Mouse (Mus musculus) splenic B cell, adult 2 months (primary cell): ENCODE measurements at regions not wholly inside any gene's neighbourhood (a gene's known extent, or its start where the extent isn't known, plus 50 kb on each side); places are given as distances from the start of the nearest gene placed in this dataset.

Experiments
- DNase-seq: peaks from one replicate; pipeline ENCODE4 v3.0.0-alpha.2; 2011; ENCODE audit warnings: low read depth, low spot score
- H3K27me3 ChIP-seq: 2 replicates; pipeline ENCODE4 v1.6.1; 2012; ENCODE audit warnings: mild to moderate bottlenecking, low read length, moderate library complexity, mixed read lengths; ENCODE audit not compliant: control insufficient read depth, poor library complexity, insufficient read depth, severe bottlenecking
- H3K36me3 ChIP-seq: 2 replicates; pipeline ENCODE4 v1.6.1; 2012; ENCODE audit warnings: mild to moderate bottlenecking, low read length, moderate library complexity, mixed read lengths; ENCODE audit not compliant: control insufficient read depth, poor library complexity, insufficient read depth, severe bottlenecking

DNA sequence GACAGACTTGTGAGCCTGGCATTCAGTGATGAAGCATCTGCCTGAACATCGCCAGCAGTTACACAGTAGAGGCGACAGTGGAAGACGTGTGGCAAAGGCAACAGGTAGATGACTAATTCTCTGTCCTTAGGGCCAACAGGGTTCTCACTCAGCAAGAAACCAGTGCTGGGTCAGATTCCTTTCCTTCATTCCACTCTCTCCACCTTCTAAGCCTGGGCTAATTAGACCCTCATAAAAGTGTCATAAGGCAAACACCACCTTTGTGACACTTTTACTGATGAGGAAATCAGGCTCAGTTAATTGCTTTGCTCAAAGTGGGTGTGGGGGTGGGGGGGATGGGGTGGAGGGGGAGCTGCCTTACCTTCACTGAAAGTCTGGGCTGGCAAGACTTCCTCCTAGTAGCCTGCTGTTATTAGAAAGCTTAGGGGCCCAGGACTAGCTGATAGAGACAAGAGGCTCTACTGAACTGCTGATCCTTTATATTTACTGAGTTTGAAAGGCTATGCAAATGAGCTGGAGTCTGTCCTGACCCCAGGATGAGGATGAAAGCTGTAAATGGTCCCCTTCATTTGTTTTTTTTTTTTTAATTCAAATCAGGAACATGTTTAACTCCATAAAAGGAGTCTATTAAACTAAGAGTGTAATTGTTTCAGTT is 98.8 kb downstream of the Dact1 start:
- Histone ChIP-seq H3K27me3 (no peaks in the 10 kb centered on the region), H3K36me3 (no peaks in the 10 kb centered on the region)
- DNase-seq: no peak

DNA sequence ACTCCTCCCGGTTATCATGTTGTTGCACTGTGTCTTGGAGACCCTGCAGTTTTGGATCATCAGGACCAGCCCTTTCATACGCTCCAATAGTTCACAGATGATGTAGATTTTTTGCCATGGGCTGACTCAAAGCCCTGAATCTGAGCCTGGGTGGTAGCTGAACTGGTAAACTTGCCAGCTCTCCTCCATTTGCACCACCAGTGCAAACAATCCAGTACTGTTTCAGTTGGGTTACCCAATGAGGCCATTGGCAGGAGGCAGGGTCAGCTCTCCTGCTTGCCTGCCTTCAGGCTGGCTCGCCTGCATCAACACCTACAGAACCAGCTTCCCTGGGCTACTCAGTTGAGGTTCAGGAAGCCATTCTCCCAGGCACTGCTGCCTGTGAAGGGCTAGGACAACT is 102.6 kb downstream of the Dact1 start:
- Histone ChIP-seq H3K27me3 (no peaks in the 10 kb centered on the region), H3K36me3 (no peaks in the 10 kb centered on the region)
- DNase-seq: no peak

DNA sequence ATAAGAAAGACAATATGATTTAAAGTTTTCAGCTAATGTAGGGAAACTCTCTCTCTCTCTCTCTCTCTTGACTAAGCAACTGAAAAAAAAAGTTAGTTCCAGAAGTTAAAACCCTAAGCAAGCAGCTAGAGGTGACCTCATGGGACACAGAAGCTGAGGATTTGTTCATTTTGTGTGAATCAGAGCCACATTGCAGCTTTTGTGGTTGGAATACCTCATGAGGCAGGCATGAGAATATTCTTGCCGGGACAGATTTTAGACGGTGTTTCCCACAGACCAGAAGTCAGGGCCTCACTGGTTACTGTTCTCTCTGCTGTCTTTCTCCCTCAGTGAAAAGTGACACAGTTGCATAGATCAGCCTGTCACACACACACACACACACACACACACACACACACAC is 107.3 kb downstream of the Dact1 start:
- DNase-seq: no peak

DNA sequence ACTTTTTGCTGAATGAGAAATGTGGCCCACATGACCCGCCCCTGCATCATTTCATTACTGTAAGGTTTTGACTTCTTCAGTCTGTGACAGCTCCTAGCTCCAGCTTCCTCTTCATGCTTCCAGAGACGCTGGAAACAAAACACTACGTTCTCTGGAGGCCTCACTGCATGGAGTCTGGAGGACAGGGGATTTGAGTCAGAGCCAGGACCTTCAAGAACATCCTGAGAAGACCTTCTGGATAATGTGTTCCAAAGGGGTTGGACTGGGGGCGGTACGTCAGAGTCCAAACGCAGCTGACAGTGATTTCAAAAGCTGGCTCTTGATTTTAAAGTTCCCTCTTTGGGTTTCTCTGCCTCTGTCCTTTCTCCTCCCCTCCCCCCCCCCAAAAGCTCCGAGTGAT is 108.5 kb downstream of the Dact1 start:
- no peak for DNase-seq
- no peaks in the 10 kb centered on the region for H3K36me3 ChIP-seq
- H3K27me3 ChIP-seq: no peaks in the 10 kb centered on the region

More for the DNA sequence above, 107.3 kb downstream of the Dact1 start:
- Histone ChIP-seq H3K36me3 (no peaks in the 10 kb centered on the region), H3K27me3 (no peaks in the 10 kb centered on the region)

DNA sequence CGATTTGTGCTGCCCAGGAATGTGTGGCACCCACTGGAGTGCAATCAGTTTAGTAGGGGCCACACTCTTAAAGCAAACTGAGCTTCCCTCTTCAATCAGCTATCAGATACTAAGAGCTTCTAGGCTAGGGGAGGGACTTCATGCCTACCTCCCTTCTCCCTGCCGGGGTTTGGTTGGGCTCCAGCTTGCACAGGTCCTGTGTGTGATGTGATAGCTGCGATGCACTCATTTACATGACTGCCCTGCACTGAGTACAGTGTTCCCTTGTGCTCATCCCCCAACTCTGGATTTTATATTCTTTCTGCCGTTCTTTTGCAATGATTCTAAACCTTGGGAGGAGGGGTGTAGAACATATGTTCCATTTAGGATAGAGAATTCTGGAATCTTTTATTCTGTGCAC is 109.5 kb downstream of the Dact1 start:
- H3K36me3 ChIP-seq: no peaks in the 10 kb centered on the region
- no peaks in the 10 kb centered on the region for H3K27me3 ChIP-seq
- DNase-seq: no peak

DNA sequence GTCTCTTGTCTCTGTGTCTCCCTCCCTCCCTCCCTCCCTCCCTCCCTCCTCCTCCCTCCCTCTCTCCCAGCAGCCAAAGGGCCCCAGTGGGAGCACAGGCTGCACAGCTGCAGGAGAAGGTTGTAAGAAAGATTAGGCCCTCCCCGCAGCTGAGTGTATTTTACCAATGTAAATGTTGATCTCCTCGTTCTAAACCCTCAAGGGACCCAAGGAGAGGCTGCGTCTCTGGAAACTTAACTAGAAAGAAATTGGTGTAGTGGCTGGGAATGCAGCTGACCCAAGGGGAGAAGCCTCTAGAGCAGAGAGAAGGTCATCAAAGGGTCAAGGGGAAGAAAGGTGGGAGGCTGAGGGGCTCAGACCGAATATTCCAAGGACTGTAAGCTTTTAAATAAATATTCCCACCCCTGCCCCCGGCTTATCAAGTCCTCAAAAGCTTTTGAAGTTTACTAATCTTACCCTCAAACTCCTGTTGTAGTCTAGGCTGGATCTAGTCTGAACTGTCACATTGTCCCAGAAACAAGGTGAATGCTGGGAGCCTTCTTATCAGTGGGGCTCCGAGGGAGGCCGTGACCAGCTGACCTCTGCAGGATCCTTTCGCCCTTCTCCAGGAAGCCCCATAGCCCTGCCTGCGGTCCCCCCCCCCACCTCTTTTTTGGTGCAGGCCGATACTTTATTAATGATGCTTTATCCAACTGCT is 116.5 kb downstream of the Dact1 start:
- DNase-seq: no peak
- Histone ChIP-seq H3K36me3 (no peaks in the 10 kb centered on the region), H3K27me3 (no peaks in the 10 kb centered on the region)

DNA sequence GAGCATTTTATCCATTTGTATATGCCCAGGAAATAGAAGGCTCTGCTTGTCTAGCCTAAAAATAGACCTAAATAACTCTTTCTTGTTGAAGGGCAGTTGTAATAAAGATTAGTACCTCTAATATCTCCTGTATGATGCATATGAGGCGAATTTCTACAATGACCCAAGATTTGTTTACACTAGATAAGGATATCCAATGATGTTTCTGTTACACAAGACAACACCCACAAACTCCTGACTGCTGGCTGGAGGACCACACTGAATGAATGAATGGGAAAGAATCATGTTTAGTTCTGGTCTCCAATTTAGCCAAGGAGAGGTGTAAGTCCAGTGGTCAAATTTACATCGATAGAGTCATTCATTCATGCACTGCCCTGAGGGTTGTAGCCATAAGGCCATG is 118.3 kb downstream of the Dact1 start:
- H3K36me3 ChIP-seq: no peaks in the 10 kb centered on the region
- H3K27me3 ChIP-seq: no peaks in the 10 kb centered on the region
- no peak for DNase-seq

DNA sequence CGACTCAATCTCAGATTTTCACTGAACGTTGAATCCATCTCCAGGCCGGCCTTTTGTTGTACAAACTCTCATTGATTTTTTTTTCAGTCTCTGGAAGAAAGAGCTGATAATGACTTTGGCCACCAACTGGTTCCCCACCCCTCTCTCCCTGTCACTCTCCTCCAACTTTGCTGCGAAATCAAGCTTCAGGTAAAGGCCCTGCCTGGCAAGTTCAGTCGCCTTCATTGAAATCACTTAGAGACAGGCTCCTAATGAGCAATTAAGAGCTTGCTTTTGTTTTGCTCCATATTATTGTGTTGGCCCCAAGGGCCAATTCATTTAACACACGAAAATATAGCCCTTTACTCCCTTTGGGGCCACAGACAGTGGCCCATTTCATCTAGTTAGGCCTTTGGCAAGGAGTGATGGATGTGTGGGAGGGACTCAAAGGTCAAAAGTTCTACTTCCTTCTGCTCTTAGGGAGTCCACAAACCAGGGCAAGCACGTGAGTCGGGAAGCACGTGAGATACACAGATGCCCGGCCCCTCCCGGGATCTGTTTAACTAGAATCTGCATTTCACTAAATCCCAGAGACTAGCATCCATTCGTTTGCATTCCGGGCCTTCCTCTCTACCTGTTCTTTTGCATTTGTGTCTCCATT is 120.0 kb downstream of the Dact1 start:
- DNase-seq: no peak
- Histone ChIP-seq H3K27me3 (no peaks in the 10 kb centered on the region), H3K36me3 (no peaks in the 10 kb centered on the region)

DNA sequence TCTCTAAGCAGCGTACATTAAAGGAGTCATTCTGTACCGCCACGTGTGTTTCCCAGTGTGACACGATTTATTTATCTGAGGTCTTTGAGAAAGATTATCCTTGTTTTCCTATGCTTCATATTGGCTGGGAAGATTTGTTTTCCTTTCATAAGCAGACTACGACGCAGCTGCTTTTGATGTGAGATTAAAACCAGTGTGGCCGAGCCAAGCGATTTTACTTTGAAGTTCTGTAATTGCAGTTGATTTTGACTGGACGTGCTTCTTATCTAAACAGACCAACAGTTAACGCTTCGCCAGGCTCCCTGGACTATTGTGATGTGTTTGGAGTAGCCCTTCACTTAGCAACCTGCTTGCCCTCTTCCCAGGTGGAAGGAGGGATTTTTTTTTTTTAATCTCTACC is 120.6 kb downstream of the Dact1 start:
- no peaks in the 10 kb centered on the region for H3K27me3 ChIP-seq
- no peaks in the 10 kb centered on the region for H3K36me3 ChIP-seq
- no peak for DNase-seq

DNA sequence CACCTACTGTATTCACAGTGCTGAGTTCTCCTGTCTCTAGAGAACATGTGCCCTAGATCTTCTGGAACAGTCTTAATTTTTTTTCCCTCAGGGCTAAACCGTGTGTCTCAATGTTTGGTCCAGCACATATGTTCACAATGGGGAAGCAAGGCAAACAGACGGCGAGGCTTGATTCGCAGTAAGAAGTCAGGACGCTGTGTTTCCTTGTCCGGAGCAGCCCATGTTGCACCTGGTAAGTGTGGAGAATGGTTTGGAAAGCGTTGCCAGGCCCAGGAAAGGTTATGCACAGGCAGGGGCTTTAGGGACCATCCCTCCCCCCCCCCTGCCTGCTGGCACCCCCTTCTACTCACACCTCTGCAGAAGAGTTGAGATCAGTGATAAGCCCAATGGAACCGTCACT is 121.4 kb downstream of the Dact1 start:
- no peaks in the 10 kb centered on the region for H3K27me3 ChIP-seq
- H3K36me3 ChIP-seq: no peaks in the 10 kb centered on the region
- no peak for DNase-seq

DNA sequence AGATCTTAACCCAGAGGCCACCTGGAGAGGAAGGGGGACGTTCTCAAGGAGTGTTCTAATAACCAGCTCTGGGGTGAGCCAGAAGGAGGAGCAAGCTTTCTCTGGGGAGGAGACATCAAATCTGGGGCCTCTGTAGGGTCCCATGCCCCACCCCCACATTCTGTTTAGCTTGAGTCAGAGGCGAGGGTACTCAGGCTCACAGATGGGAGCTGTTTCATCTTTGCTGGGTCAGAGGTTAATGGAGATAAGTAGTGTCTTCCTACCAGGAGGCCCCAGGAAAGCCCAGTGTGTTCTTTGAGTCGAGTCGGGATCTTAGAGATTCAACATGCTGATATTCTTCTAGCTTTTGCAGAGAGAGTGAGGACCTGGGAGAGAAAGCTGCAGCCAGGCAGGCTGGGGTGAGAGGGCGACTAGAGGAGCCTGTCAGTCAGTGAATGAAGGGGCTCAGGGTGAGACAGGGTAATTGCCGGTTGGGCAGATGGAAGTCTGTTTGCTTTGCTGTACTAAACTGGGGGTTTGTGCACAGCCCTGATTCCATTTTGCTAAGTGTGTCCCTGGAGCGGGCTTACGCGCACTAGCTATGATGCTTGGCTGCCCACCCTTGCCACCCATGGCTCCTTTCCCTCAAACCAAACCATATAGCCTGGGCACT is 124.0 kb downstream of the Dact1 start:
- no peak for DNase-seq
- Histone ChIP-seq H3K36me3 (no peaks in the 10 kb centered on the region), H3K27me3 (no peaks in the 10 kb centered on the region)

DNA sequence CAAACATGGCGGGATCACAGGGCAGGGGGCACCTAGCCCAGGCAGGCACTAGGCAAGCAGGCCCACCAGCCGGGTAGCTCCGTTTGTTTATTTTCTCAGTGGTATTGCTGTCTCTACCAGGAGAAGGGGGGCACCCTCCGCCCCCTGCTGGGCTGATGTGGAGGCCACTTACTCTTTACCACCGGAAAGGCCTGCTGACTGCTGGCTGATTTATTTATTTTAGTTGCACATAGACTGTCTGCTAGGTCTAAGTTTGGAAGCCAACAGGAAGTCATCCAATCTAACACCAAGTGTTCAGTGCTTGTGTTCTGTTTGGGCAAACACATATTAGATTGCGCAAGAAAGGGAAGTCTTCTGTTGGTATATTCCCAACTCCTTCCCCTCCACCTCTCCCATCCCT is 128.6 kb downstream of the Dact1 start:
- H3K27me3 ChIP-seq: no peaks in the 10 kb centered on the region
- H3K36me3 ChIP-seq: no peaks in the 10 kb centered on the region
- DNase-seq: no peak

DNA sequence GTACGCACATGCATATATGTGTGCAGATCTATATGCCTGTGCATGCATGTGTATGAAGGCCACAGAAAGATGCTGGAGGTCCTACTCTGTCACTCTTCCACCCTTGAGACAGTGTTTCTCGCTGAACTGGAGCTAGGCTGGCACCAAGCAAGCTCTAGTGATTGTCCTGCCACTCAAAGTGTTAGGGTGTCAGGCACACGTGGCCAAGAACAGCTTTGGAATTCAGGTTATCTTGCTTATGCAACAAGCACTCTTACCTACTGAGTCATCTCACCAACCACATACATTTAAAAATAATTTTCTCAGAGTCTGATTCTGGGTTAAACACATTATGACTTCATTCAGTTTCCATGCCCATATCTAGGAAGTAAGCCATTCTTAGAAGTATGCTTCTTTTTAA is 131.2 kb downstream of the Dact1 start:
- DNase-seq: no peak
- Histone ChIP-seq H3K36me3 (no peaks in the 10 kb centered on the region), H3K27me3 (no peaks in the 10 kb centered on the region)

DNA sequence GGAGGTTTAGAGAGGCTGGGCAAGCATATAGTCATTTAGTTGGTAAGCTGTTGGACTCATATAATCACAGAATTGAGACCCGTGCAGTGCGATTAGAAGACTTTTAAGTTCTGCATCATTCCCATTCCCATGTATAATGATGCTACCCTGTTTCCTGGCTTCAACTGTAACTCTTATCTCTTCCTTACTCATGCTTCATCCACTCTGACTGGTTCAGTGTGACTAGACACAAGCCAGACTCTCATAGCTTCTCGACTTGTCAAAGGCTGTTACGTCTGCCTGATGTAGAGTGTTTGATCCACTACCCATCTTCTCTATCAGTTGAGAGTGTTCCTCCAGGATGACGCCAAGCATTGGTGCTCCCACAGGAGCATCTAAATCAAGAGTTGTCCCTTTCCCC is 131.6 kb downstream of the Dact1 start:
- H3K36me3 ChIP-seq: no peaks in the 10 kb centered on the region
- DNase-seq: no peak
- no peaks in the 10 kb centered on the region for H3K27me3 ChIP-seq

DNA sequence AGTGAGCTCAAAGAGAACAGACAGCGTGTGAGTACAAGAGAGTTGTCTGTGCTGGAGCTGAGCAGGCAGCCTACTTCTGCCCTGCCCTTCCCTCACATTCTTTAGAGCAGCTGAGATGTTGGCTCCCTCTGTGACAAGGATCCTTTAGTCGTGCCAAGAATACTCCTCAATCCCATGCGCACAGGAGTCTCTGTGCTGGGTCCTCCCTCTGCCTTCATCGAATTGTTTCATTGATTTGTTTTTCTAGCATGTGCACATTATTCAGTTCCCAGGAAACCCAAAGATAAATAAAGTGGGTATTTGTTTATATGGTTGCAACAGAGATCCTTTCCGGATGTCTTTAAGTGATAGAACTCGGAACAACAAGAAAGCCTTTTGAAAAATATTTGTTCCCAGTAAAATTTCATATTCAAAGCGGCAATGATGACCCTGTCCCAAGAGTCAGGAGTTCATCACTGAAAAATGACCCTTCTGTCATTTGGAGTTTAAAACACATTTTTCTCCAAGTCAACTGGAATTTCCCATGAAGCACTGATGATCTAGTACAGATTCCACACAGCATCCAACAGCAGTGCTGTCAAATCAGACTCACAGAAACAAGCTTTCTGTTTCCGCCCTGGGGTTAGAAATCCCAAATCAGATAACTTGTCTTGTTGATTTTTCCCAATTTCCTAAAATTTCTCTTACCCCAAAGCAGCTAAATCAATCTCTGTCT is 136.7 kb downstream of the Dact1 start:
- Histone ChIP-seq H3K27me3 (no peaks in the 10 kb centered on the region), H3K36me3 (no peaks in the 10 kb centered on the region)
- DNase-seq: no peak
